Mouse (Mus musculus): ENCODE data around the gene Hadha. TPM values are rescaled to one million over a fixed set of nuclear protein-coding genes. Genes with fewer than 3 reads are reported as not detected.

The Hadha gene
- polyA plus RNA-seq, 1 experiment: 89.6 TPM

DNA sequence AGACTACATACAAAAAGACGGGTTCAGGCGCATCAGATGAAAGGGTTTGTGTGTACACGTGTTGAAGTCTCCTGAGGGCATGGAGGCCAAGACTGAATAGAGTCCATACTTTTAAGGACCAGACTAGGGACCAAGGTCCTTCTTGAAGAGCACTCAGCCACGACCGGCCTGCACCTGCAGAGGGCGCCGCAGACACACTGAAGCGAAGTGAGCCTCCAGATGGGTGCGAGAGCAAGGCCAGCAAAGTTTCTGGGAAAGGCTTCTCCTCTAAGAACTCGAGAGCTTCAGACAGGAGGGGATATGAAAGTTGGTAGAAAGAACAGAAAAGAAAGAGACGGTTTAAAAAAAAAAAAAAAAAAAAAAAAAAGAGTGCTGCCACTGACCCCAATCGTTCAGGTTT is 50.6 kb downstream of the Hadha start:
- 5% methylated on average over 12 of the region's 12 CpGs for WGBS

DNA sequence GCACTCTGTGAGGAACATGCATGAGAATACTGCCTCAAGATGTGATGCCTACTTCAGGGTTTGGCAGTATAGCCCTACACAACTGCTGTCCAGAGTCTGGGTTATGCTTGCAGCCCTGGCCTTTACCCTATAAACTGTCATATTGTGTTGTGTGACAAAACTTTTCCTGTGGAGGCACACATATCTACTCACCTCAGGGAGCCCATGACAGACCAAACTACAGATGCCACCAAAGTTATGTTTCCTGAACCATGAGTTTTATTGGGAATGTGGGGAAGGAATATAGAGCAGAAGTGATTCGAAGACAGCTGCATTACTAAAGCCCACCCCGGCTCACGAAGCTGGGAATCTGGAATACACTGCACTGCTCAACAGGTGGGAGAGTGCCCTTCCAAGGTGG is 51.6 kb downstream of the Hadha start:
- Histone ChIP-seq H3K4me1 (ENCODE audit: control insufficient read depth, insufficient read depth, low read length) (no peaks in the 10 kb centered on the region), H3K27ac (ENCODE audit: insufficient read depth, low read length) (no peak overlapping the region), H3K27me3 (ENCODE audit: control insufficient read depth, insufficient read depth, low read length) (peaks cover 7% of the 10 kb centered on the region; the same call in 1 of the 2 replicates), H3K4me3 (replicated peaks; ENCODE audit: insufficient read depth, low read depth, low read length) (no peak overlapping the region)
- no peak for DNase-seq
- 73% methylated on average over 3 of the region's 3 CpGs for WGBS
- TF ChIP-seq CTCF (IDR thresholded peaks at IDR 0.05; ENCODE audit: borderline replicate concordance, insufficient read depth, low read depth, low read length) (no peak), POLR2A (IDR thresholded peaks at IDR 0.05; ENCODE audit: borderline replicate concordance, insufficient read depth, low read length) (no peak)

More for the DNA sequence above, 50.6 kb downstream of the Hadha start:
- peaks cover 7% of the 10 kb centered on the region; the same call in 1 of the 2 replicates for H3K27me3 ChIP-seq (ENCODE audit: control insufficient read depth, insufficient read depth, low read length)
- no peak overlapping the region for H3K4me3 ChIP-seq (replicated peaks; ENCODE audit: insufficient read depth, low read depth, low read length)
- TF ChIP-seq CTCF (IDR thresholded peaks at IDR 0.05; ENCODE audit: borderline replicate concordance, insufficient read depth, low read depth, low read length) (peak; percentile 66), POLR2A (IDR thresholded peaks at IDR 0.05; ENCODE audit: borderline replicate concordance, insufficient read depth, low read length) (no peak)
- no peaks in the 10 kb centered on the region for H3K4me1 ChIP-seq (ENCODE audit: control insufficient read depth, insufficient read depth, low read length)
- DNase-seq: peak; percentile 37 to 46
- no peak overlapping the region for H3K27ac ChIP-seq (ENCODE audit: insufficient read depth, low read length)

DNA sequence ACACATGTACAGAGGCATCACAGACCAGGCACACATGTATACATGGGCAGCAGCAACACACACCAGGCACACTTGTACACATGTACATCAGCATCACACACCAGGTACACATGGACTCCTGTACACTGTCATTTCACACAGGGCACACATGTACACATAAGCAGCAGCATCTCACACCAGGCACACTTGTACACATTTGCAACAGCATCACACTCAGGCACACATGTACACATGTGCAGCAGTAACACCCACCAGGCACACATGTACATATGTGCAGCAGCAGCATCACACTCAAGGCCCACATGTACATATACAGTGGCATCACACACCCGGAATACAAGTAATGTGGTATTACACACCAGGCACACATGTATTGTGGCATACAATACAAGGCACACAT is 56.7 kb downstream of the Hadha start:
- DNase-seq: no peak
- TF ChIP-seq CTCF (IDR thresholded peaks at IDR 0.05; ENCODE audit: borderline replicate concordance, insufficient read depth, low read depth, low read length): no peak
- H3K4me3 ChIP-seq (replicated peaks; ENCODE audit: insufficient read depth, low read depth, low read length): no peak overlapping the region
- no peaks in the 10 kb centered on the region for H3K27me3 ChIP-seq (ENCODE audit: control insufficient read depth, insufficient read depth, low read length)
- 95% methylated on average over 1 of the region's 1 CpGs for WGBS
- peaks cover 7% of the 10 kb centered on the region for H3K4me1 ChIP-seq (ENCODE audit: control insufficient read depth, insufficient read depth, low read length)
- no peak overlapping the region for H3K27ac ChIP-seq (ENCODE audit: insufficient read depth, low read length)

DNA sequence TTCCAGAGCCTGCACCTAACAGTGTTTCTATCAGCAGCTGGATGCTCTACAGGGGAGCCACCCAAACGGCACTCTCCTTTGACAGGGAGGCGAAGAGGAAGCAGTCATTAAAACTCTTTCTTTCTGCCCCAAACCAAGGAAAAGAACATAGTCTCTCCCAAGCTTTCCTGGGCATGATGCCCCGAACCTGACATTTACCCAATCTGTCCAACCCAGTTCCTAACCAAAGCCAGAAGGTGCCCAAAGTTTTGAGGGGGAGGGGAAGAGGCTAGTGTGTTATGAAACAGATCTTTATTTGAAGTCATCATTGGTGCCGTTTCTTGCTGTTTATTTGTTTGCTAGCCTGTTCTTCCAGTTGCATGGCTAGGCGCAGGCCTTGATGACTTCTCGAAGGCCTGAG is 59.2 kb downstream of the Hadha start:
- TF ChIP-seq CTCF (IDR thresholded peaks at IDR 0.05; ENCODE audit: borderline replicate concordance, insufficient read depth, low read depth, low read length) (no peak), POLR2A (IDR thresholded peaks at IDR 0.05; ENCODE audit: borderline replicate concordance, insufficient read depth, low read length) (no peak)
- no peaks in the 10 kb centered on the region for H3K27me3 ChIP-seq (ENCODE audit: control insufficient read depth, insufficient read depth, low read length)
- no peak overlapping the region for H3K27ac ChIP-seq (ENCODE audit: insufficient read depth, low read length)
- H3K4me1 ChIP-seq (ENCODE audit: control insufficient read depth, insufficient read depth, low read length): peaks cover 7% of the 10 kb centered on the region
- peak; percentile 53 to 70 for DNase-seq
- 32% methylated on average over 6 of the region's 6 CpGs for WGBS
- H3K4me3 ChIP-seq (replicated peaks; ENCODE audit: insufficient read depth, low read depth, low read length): no peak overlapping the region

DNA sequence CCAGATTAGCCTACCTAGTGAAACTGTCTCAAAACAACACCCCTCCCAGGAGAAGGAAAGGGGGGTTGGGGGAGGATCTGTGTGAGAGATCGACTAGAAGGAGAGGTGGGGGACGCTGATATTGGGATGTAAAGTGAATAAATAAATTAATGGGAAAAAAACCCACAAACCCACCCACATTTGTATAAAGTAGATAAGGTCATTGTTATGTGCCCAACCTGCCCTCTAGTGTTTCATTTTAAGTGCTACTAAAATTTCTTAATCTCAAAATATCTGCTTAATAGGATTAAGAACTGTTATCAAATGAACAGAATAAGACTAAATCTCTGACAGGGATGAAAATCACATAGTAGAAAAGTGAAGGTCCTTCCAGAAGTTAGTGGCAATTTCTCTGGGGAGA is 60.6 kb downstream of the Hadha start:
- WGBS: 62% methylated on average over 2 of the region's 2 CpGs
- DNase-seq: no peak
- no peak overlapping the region for H3K4me3 ChIP-seq (replicated peaks; ENCODE audit: insufficient read depth, low read depth, low read length)
- no peaks in the 10 kb centered on the region for H3K27me3 ChIP-seq (ENCODE audit: control insufficient read depth, insufficient read depth, low read length)
- H3K27ac ChIP-seq (ENCODE audit: insufficient read depth, low read length): no peak overlapping the region
- TF ChIP-seq CTCF (IDR thresholded peaks at IDR 0.05; ENCODE audit: borderline replicate concordance, insufficient read depth, low read depth, low read length): no peak
- no peak for TF ChIP-seq POLR2A (IDR thresholded peaks at IDR 0.05; ENCODE audit: borderline replicate concordance, insufficient read depth, low read length)
- H3K4me1 ChIP-seq (ENCODE audit: control insufficient read depth, insufficient read depth, low read length): peaks cover 7% of the 10 kb centered on the region

DNA sequence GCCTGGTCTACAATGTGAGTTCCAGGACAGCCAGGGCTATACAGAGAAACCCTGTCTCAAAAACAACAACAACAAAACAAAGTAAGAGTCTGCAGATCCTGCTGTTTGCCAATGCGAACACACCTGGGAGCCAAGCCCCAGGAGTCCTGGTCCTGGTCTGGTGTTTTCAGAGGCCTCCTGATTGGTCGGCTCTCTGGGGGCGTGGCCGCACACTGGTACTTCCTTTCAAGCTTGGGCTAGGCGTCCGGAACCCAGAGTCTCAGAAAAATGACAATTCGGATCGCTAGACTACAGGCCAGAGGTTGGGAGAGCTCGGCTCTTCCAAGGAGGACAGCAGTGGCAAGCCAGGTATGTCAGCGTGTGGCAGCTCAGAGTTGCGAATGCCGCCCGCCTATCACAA is 62.3 kb downstream of the Hadha start:
- H3K4me3 ChIP-seq (replicated peaks; ENCODE audit: insufficient read depth, low read depth, low read length): no peak overlapping the region
- no peak for DNase-seq
- no peaks in the 10 kb centered on the region for H3K27me3 ChIP-seq (ENCODE audit: control insufficient read depth, insufficient read depth, low read length)
- 66% methylated on average over 13 of the region's 13 CpGs for WGBS
- peaks cover 7% of the 10 kb centered on the region for H3K4me1 ChIP-seq (ENCODE audit: control insufficient read depth, insufficient read depth, low read length)
- no peak overlapping the region for H3K27ac ChIP-seq (ENCODE audit: insufficient read depth, low read length)
- no peak for TF ChIP-seq CTCF (IDR thresholded peaks at IDR 0.05; ENCODE audit: borderline replicate concordance, insufficient read depth, low read depth, low read length)
- TF ChIP-seq POLR2A (IDR thresholded peaks at IDR 0.05; ENCODE audit: borderline replicate concordance, insufficient read depth, low read length): no peak

DNA sequence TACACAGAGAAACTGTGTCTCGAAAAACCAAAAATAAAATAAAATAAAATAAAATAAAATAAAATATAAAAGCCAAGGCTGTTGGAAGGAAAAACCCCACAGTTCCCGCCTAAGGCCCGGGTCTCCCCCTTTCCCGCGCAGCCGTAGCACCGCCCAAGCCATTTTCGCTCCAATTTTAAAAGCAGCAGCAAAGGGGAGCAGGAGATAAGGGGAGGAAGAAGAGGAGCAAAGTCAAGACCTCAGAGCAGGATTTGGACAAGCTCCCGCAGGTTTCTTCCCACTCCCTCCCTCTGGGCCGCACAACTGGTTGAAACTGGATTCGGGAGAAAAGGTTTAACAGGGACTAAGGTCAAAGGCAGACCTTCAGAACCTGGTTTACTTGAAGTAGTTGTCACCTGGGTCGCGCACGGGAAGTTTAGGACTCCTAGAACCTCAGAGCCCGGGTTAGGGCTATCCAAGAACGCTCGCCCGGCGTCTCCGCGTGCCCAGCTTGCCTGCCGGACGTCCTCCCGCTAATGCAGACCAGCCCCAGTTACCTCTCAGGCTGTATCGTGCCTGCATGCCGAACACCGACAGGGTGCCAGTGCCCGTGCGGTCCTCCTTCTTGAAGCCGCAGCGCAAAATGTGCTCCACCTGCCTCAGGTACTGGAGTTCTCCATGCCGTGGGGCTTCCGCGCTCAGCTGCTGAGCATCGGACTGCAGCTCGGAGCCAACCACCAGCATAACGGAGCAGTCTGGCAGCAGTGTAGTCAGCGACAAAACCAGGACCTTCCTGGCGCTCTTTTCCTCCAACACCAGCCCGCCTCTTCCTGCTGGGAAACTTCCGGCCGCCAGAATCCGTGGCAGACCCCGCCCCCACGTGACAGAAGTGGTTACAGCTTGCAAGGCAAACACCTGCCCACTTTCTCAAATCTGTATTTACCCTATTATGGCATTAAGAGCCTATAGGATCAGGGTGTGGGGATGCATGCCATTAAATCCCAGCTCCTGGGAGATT is 81.8 kb downstream of the Hadha start, which contains the start of gene Tyms:
TSS of gene Tyms (minus strand) at position 793 of the 997 bp plus-strand sequence.
- peak within 1 kb of the TSS; percentile 68 for H3K4me3 ChIP-seq (replicated peaks; ENCODE audit: insufficient read depth, low read depth, low read length)
- TF ChIP-seq POLR2A (IDR thresholded peaks at IDR 0.05; ENCODE audit: borderline replicate concordance, insufficient read depth, low read length) (peak; percentile 27; the same call in 1 of the 2 replicates), CTCF (IDR thresholded peaks at IDR 0.05; ENCODE audit: borderline replicate concordance, insufficient read depth, low read depth, low read length) (no peak)
- DNase-seq: peak; percentile 65 to 67
- no peaks in the 10 kb centered on the region for H3K4me1 ChIP-seq (ENCODE audit: control insufficient read depth, insufficient read depth, low read length)
- 9% methylated on average over 45 of the region's 45 CpGs for WGBS
- no peaks in the 10 kb centered on the region for H3K27me3 ChIP-seq (ENCODE audit: control insufficient read depth, insufficient read depth, low read length)
- H3K27ac ChIP-seq (ENCODE audit: insufficient read depth, low read length): no peak within 1 kb of the TSS

DNA sequence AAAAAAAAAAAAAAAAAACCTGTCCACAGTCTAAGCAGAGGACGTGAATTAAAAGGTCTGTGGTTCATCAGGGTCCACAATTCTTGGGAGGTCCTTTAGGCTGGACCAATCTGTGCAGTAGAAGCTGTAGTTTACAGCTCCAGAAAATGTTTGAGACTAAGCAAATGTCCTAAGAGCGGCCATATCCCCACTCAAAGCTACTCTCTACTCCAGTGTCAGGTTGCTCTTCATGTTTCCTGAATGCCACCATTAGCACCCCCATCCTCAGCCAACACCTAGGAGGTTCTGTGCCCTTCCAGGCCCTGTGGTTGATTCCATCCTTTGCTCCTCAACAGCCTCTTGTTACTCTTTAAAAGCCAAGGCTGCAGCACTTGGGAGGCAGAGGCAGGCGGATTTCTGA is 82.6 kb downstream of the Hadha start:
- no peak for DNase-seq
- WGBS: 85% methylated on average over 3 of the region's 3 CpGs
- no peak overlapping the region for H3K4me3 ChIP-seq (replicated peaks; ENCODE audit: insufficient read depth, low read depth, low read length)
- H3K4me1 ChIP-seq (ENCODE audit: control insufficient read depth, insufficient read depth, low read length): no peaks in the 10 kb centered on the region
- no peak overlapping the region for H3K27ac ChIP-seq (ENCODE audit: insufficient read depth, low read length)
- H3K27me3 ChIP-seq (ENCODE audit: control insufficient read depth, insufficient read depth, low read length): no peaks in the 10 kb centered on the region
- no peak for TF ChIP-seq POLR2A (IDR thresholded peaks at IDR 0.05; ENCODE audit: borderline replicate concordance, insufficient read depth, low read length)
- TF ChIP-seq CTCF (IDR thresholded peaks at IDR 0.05; ENCODE audit: borderline replicate concordance, insufficient read depth, low read depth, low read length): no peak
